Mouse (Mus musculus): ENCODE measurements at regions not wholly inside any gene's neighbourhood (a gene's known extent, or its start where the extent isn't known, plus 50 kb on each side); places are given as distances from the start of the nearest gene placed in this dataset.

GRCm38 (mm10) chr2:57917721-57918120 lies 80.0 kb upstream of the Galnt5 start:
- TF ChIP-seq USF1 (IDR thresholded peaks at IDR 0.05; ENCODE audit: low read depth, low read length) (no peak), EP300 (IDR thresholded peaks at IDR 0.05; ENCODE audit: low read depth in 1 of 2, low read length in 2 of 2) (no peak)

Data from MEL (cell line).